Mouse (Mus musculus): ENCODE measurements around the gene Osbpl5. TPM values are rescaled to one million over a fixed set of nuclear protein-coding genes. Genes with fewer than 3 reads are reported as not detected.

The Osbpl5 gene
- polyA plus RNA-seq (2021) = 50.0 TPM

GRCm38 (mm10) chr7:143756125-143757026, at the start of gene Osbpl5:
Osbpl5 (minus strand) TSS chr7:143756985.
- ChIA-PET CTCF (no interaction called here), POLR2A (interaction anchor here (0.6 kb wide), 2 partner anchors 42 to 48 kb away, joined by 3 to 7 read pairs; no protein-coding TSS in a partner anchor)
- in situ Hi-C loops (cut with MboI; ENCODE audit: low pct_unique_long_range_greater_than_20kb) = loop anchor here (10.0 kb wide), 1 partner anchor 172 kb away; no protein-coding TSS in a partner anchor
- no peak for ATAC-seq
- TF ChIP-seq CTCF (IDR thresholded peaks at IDR 0.05) = no peak
- H3K27me3 ChIP-seq = no peaks in the 10 kb centered on the region
- DNase-seq (ENCODE audit: low read depth, low spot score) = no peak

- DNase-seq (ENCODE audit: low read depth, low spot score) (no peak), ATAC-seq (no peak)
- ChIA-PET POLR2A (no interaction called here), CTCF (interaction anchor here (0.9 kb wide), 1 partner anchor 21 kb away, joined by 3 read pairs; the partner anchor contains the start of gene Mrgpre)
- no peaks in the 10 kb centered on the region for H3K27me3 ChIP-seq
- in situ Hi-C loops (cut with MboI; ENCODE audit: low pct_unique_long_range_greater_than_20kb) = no loop called here
- TF ChIP-seq CTCF (IDR thresholded peaks at IDR 0.05) = no peak
Observed at GRCm38 (mm10) chr7:143805199-143805624, 48.4 kb upstream of the Osbpl5 start.

GRCm38 (mm10) chr7:143801195-143802065, 44.6 kb upstream of the Osbpl5 start:
- TF ChIP-seq CTCF (IDR thresholded peaks at IDR 0.05) = no peak

GRCm38 (mm10) chr7:143800770-143801169, 44.0 kb upstream of the Osbpl5 start:
- no peak for DNase-seq (ENCODE audit: low read depth, low spot score)
- no peak for TF ChIP-seq CTCF (IDR thresholded peaks at IDR 0.05)
- H3K27me3 ChIP-seq = no peaks in the 10 kb centered on the region
- ChIA-PET POLR2A (no interaction called here), CTCF (interaction anchor here (1.1 to 3.1 kb wide), 3 partner anchors 12 to 29 kb away, joined by 3 to 15 read pairs (median 3); partner anchors contain the start of gene Mrgpre)
- in situ Hi-C loops (cut with MboI; ENCODE audit: low pct_unique_long_range_greater_than_20kb) = no loop called here
- no peak for ATAC-seq

More at GRCm38 (mm10) chr7:143801195-143802065, 44.6 kb upstream of the Osbpl5 start:
- no peak for DNase-seq (ENCODE audit: low read depth, low spot score)
- ATAC-seq = peak; percentile 26
- in situ Hi-C loops (cut with MboI; ENCODE audit: low pct_unique_long_range_greater_than_20kb) = no loop called here
- ChIA-PET POLR2A (interaction anchor here (0.7 to 0.9 kb wide), 2 partner anchors 17 to 170 kb away, joined by 3 to 4 read pairs; no protein-coding TSS in a partner anchor), CTCF (interaction anchor here (0.9 to 3.1 kb wide), 4 partner anchors 12 to 28 kb away, joined by 3 to 15 read pairs (median 3); partner anchors contain the start of gene Mrgpre)
- H3K27me3 ChIP-seq = no peaks in the 10 kb centered on the region

DNA sequence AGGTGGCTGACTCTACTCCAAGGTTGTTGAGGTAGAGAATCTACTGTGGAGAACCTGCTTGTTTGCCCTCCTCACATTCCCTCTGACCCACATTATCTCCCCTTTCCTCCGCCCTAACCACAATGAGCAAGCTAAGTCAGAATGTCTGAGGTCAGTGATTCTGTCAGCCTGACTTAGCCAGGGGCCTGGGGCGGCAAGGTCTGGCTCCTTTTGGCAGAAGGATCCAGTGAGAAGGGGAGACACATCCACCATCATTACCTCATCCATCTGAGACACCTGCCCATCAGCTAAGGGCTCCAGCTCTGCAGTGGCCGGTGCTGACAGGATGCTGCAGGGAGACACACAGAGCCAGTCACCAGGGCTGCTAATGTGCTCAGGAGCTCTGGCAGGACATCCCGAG, 42.0 kb upstream of the Osbpl5 start:
- in situ Hi-C loops (cut with MboI; ENCODE audit: low pct_unique_long_range_greater_than_20kb) = no loop called here
- ChIA-PET POLR2A (interaction anchor here (0.6 to 1.6 kb wide), 4 partner anchors 9 to 42 kb away, joined by 3 to 5 read pairs (median 3); partner anchors contain the start of genes Mrgpre and Osbpl5), CTCF (interaction anchor here (0.8 to 2.2 kb wide), 4 partner anchors 9 to 109 kb away, joined by 4 to 10 read pairs (median 4); partner anchors contain the start of gene Mrgpre)
- ATAC-seq (peak; percentile 76), DNase-seq (ENCODE audit: low read depth, low spot score) (no peak)
- TF ChIP-seq CTCF (IDR thresholded peaks at IDR 0.05) = no peak
- H3K27me3 ChIP-seq = no peaks in the 10 kb centered on the region

DNA sequence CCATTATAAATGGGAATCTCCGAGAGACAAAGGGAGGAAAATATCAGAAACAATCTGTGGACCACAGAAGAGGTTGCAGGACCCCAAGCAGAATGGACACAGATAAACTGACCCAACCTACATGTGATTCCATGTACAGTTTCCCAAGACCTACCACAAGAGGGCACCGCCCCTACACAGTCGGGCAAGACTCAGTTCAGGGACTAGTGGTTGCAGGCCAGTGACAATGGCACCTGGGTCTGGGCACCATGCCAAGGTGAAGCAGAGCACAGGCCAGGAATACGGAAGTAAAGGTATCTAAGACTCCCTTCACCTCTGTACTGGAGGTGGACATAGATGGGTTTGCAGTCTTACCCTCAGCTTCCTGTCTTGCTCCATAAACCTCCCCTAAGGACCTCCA, 36.3 kb upstream of the Osbpl5 start:
- CTCF ChIA-PET = no interaction called here
- ATAC-seq (no peak), DNase-seq (ENCODE audit: low read depth, low spot score) (no peak)
- in situ Hi-C loops (cut with MboI; ENCODE audit: low pct_unique_long_range_greater_than_20kb) = no loop called here
- TF ChIP-seq CTCF (IDR thresholded peaks at IDR 0.05) = no peak
- H3K27me3 ChIP-seq = no peaks in the 10 kb centered on the region
- POLR2A ChIA-PET = no interaction called here

- CTCF ChIA-PET = no interaction called here
- ATAC-seq (no peak), DNase-seq (ENCODE audit: low read depth, low spot score) (no peak)
- H3K27me3 ChIP-seq = no peaks in the 10 kb centered on the region
- no peak for TF ChIP-seq CTCF (IDR thresholded peaks at IDR 0.05)
- in situ Hi-C loops (cut with MboI; ENCODE audit: low pct_unique_long_range_greater_than_20kb) = no loop called here
- POLR2A ChIA-PET = no interaction called here
Observed at GRCm38 (mm10) chr7:143792336-143792985, 35.7 kb upstream of the Osbpl5 start.

- ATAC-seq (peak; percentile 67), DNase-seq (ENCODE audit: low read depth, low spot score) (no peak)
- in situ Hi-C loops (cut with MboI; ENCODE audit: low pct_unique_long_range_greater_than_20kb) = no loop called here
- CTCF ChIA-PET = interaction anchor here (0.7 to 2.7 kb wide), 22 partner anchors 8 to 295 kb away, joined by 3 to 19 read pairs (median 6); no protein-coding TSS in a partner anchor
- POLR2A ChIA-PET = interaction anchor here (1.0 to 1.4 kb wide), 4 partner anchors 12 to 116 kb away, joined by 3 to 5 read pairs (median 4); no protein-coding TSS in a partner anchor
- no peaks in the 10 kb centered on the region for H3K27me3 ChIP-seq
- TF ChIP-seq CTCF (IDR thresholded peaks at IDR 0.05) = no peak
Observed at GRCm38 (mm10) chr7:143783996-143784829, 27.4 kb upstream of the Osbpl5 start, which contains the start of gene Mrgpre. Mrgpre (minus strand) TSS chr7:143784500.

Data from Patski (cell line).